Mouse (Mus musculus): ENCODE results near the gene Lrp10.

DNA sequence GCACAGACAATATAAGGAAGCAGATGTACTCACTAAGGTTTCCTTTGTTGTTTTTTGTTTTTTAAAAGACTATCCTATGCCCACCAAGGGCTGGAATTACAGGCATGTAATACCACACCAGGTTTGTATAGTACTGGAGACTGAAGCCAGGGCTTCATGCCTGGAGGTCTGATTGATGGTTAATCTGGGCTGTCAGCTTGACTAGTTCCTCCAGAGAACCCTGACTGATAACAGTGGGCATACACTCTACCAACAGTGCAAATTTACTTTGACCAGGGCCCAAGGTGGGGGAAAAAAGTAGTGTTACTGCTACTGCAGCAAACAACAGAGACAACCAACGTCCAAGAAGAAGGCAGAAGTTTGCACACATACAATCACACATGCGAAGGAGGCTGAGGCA is 7.5 kb downstream of the Lrp10 start:
- no peak for TF ChIP-seq CTCF (IDR thresholded peaks at IDR 0.05; ENCODE audit: borderline replicate concordance, insufficient read depth, low read depth, low read length)
- no peak for TF ChIP-seq POLR2A (IDR thresholded peaks at IDR 0.05; ENCODE audit: borderline replicate concordance, insufficient read depth, low read length)
